Mouse (Mus musculus) Muller cell, postnatal 12 days (primary cell): ENCODE results near the gene Appbp2.

Source experiments
- DNase-seq: peaks from one replicate; pipeline ENCODE4 v3.0.0-alpha.2; 2015; ENCODE audit errors: inconsistent ontology term

Appbp2 gene

DNA sequence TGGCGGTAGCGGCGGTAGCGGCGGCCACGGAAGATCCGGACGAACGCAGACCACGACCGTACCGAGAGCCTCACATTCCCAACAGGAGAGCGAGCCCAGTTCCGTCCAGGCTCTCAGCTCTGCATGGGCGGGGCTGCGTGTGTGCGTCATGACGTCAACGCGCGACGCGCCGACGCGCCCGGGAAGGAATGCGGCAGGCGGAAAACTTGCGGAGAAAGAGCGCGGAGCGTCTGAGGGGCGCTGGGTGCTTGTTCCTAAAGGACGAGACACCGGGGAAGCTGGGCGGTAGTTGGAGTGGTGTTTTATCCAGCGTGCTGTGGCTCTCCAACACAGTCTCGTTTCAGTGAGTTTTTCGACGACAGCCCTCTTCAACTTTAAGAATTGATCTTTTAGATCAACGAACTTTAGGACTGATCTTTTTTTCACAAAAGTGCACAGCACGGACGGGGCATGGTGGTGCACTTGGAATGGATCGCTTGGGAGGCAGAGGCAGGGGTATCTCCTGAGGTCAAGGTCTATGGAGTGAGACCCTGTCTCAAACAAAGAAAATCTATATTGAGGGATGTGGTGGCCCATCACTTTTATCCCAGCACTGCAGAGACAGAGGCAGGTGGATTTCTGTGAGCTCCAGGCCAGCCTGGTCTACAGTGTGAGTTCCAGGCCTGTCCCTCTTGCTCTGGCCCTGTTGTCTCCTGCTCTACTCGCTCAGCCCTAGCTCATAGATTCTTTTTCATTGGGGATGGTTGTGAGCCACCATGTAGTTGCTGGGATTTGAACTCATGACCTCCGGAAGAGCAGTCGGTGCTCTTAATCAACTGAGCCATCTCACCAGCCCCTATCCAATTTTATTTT lies at the start of gene Appbp2:
TSS of gene Appbp2 (minus strand) at position 141 of the 852 bp plus-strand sequence.
- peak; percentile 95 for DNase-seq

DNA sequence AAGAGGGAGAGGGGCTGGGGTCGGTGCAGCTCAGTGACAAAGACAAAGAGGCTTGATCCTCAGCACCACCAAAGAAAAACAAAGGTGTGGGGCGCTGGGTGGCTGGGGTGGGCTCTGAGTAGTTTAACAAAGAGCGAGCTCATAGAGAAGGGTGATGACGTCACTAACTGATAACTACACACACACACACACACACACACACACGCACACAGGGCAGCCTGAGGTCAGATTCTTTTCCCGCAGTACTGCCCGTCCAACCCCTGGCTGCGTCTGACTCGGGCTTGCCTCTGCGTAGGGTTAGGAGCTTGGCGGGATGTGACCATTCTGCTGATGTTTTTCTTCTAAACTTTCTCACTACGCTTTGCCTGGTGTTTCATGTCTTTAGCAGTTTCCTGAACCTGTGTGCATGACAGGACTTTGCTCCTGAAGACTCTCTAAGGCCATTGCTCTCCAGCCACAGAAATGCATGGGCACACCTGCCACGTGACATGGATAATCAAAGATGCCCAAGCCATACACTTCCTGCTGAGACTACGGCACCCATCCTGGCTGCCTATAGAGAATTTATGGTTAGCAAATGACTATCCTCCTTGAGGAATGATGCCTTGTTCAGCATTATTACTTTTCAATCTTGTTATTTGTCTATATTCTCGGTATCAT lies 46.4 kb upstream of the Appbp2 start:
- DNase-seq = no peak

DNA sequence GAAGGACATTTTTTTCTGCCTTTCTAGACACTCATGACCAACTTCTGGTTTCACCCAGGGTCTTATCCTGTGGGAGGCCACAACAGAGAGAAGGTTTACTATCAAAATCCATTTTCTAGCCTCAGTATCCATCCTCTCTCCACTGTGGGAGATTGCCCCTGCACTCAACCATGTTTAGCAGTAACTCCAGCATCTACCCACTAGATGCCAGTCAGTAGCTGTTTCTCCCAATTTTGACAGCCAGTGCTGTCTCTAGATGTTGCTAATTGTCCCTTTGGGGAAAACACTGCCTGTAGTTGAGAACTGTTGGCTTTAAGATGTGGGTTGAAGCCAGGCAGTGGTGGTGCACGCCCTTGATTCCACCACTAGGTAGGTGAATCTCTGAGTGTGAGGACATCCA lies 43.2 kb upstream of the Appbp2 start:
- DNase-seq = no peak

DNA sequence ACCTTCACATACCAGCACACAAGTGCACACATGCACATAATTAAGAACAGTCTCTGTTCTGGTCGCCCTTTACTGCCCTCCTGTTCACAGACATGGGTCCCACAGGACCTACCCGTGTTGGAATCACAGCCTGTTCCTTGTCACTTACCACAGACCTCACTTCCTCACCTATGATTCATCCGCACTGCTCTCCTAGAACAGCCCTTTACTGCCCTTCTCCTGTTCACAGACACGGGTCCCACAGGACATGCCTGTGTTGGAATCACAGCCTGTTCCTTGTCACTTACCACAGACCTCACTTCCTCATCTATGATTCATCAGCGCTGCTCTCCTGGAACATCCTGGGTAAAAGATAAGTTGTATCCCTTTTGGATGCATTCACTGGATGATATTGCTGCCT lies 42.7 kb upstream of the Appbp2 start:
- no peak for DNase-seq

DNA sequence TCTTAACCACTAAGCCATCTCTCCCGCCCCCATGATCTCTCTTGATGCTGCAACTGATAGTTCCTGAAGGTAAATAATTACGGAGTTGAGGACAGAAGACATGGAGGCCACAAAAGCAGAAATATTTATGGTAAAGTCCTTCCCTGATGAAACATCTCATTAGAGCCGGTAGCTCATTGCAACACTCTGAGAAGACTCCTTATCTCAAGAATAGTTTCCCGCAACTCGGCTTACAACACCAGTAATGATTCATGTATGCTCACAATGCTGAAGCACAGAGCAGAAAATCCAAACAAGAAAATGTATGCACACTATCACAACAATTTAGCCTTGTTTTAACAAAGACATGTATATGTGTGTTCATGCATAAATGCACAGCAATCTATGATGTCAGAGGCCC lies 40.2 kb upstream of the Appbp2 start:
- DNase-seq = no peak

DNA sequence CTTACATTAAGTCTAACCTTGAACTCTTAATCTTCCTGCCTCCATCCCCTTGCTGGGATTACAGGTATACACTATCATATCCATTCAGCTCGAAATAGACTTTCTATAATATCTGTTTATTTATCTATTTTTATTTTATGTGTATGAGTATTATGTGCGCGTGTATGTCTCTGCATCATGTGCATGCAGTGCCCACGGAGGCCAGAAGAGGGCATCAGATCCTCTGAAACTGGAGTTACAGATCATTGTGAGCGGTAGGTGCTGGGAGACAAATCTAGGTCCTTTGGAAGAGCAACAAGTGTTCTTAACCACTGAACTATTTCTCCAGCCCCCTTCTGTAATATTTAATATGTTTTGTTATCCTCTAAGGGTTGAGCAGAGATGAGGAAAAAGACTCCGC lies 38.4 kb upstream of the Appbp2 start:
- no peak for DNase-seq

DNA sequence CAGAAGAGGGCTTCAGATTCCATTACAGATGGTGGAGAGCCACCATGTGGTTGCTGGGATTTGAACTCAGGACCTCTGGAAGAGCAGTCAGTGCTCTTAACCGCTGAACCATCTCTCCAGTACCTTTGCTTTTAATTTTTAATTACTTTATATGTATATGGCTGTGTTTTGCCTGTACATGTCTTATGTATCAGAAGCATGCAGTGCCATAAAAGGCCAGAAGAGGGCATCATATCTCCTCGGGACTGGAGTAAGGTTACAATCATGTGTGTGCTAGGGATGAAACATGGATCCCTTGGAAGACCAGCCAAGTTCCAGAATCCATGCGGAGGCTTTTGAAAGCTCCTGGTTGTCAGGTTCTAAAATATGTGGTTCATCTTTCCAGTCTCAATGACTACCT lies 35.7 kb upstream of the Appbp2 start:
- DNase-seq = no peak

DNA sequence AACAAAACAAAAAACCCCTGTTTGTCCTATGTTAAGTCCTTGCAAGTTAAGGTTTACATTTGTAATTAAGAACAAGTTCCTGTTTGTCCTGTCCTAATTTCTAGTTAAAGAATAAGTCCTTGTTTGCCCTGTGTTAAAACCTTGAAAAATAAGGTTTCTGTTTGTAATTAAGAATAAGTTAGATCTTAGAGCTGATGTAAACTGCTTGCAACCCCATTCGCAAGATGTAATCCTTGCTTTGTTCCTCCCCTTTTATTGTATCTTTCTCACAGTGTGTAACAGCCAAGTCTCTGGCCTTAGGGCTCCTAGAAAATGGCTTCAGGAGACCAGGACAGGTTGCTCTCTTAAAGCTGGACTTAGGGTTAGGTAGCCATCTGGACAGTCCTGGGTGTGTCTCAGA lies 32.5 kb upstream of the Appbp2 start:
- no peak for DNase-seq

DNA sequence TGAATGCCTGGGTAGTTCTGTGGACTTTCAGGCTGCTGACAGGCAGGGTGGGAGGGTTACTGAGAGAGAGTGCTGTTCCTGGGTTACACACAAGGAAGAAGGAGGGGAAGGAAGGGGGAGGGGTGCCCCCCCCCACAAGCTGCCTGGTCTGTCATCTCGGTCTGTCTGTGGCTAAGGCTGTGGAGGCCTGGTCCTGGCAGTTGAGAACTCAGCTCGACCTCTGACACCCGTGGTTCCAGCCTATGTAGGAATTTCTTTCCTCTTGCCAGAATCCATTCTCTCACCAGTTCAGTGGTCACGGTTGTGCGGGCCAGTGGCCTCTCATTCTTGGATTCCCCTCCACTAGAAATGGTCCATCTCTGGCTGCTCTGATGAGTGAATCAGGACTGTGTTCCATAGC lies 29.7 kb upstream of the Appbp2 start:
- DNase-seq = peak; percentile 98

DNA sequence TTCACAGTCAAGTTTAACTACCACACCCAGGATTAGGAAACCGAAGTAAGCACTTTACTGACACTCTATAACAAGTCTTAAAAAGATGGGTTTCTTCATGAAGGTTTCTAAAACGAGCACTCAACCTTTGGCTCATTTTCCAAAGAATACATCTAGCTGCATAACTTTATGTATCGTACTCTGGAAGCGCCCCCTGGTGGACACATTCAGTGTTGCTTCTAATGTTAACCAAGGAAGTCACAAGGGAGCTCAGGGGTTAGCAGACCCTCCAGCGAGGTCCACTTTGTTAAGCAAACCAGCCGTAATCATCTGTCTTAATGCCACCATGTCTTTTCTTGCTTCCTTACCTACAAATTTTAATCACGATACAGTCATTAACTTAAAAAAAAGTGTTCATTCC lies 26.3 kb upstream of the Appbp2 start:
- peak; percentile 48 for DNase-seq

DNA sequence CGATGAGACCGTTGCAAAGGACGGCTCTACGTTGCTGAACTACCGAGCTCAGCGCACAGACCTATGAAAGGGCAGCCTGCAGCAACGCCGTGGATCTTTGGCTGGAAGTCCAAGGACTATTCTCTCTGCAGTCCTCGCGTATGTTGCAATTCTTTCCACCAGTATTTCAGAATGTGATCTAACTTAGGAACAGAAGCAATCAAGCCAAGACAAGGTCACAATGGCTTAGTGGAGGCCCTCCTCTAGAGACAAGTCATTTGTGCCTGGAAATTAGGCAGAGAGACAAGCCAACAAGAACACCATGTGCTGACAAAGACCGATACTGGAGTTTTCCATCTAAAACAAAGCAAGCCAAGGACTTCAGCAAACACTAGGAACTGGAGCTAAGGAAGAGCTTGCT lies 24.0 kb upstream of the Appbp2 start:
- no peak for DNase-seq

DNA sequence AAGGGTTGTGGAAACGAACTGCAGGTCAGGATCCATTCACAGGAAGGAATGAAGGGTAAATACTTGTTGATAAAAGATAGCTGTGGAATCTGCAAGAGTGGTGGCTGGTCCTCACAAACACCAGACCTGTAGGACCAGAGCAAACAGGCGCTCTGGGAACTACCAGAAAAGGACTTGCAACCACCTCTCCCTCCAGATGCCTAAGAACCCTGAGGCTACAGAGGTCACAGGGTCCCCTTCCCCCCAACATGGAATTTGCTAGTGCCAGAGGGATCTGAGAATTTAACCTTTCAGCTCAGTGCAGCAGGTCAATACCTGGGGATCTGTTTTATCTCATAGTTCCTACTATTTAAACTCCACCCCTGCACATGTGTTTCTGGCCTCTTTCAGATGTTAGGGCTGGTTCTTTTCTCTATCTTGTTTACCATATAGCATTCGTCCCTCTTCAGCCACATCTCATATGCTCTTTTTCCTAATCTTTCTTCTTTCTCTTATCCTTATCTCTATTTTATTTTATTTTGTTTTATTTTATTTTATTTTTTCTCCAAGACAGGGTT lies 20.6 kb upstream of the Appbp2 start:
- DNase-seq = no peak

DNA sequence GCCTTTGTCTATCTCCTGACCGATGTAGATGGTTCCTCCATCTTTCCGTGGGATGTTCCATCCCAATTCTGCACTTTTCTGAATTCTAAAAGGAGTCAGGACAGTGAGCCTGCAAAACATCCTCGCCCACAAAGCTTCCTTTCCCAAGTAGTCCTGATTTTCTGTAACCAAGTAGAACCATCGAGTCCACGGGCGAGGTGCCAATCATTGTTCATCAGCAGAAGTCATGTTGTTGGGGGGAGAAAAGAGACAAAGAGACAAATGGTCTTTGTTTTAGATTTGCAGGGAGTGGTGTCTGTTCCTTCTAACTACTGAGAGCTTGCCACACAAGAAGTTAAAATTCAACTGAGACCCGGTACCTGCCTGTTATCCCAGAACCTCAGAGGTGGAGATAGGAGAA lies 18.7 kb upstream of the Appbp2 start:
- no peak for DNase-seq

DNA sequence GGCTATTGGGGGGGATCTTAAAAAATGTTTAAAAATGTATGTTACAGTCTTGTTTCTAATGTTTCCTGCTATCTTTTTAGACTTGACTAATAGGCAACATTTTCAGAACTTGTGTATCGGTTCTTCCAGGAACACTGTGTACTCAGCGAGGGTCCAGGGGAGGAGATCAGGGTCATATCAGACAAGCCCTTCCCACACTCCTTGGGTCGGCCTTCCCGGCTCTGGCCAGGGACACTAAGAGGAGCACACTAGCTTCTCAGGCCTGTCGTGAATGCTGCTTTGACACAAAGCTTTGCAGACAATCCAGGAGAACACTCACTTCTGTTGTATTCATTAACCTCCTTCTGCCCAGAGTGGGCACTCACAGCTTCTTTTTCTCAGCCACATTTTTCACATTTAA lies 18.1 kb upstream of the Appbp2 start:
- no peak for DNase-seq

DNA sequence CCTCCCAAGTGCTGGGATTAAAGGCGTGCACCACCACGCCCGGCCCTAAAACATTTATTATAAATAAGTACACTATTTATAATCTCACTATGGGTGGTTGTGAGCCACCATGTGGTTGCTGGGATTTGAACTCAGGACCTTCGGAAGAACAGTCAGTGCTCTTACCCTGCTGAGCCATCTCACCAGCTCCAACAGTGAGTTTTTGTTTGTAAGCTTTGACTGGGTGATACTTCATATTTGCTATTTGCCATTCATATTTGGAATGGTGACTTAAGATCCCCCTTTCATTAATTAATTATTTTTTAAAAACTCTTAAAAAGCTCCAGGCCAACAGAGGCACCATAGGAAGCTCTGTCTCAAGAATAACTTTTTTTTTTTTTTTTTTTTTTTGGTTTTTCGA lies 17.0 kb upstream of the Appbp2 start:
- DNase-seq = no peak

DNA sequence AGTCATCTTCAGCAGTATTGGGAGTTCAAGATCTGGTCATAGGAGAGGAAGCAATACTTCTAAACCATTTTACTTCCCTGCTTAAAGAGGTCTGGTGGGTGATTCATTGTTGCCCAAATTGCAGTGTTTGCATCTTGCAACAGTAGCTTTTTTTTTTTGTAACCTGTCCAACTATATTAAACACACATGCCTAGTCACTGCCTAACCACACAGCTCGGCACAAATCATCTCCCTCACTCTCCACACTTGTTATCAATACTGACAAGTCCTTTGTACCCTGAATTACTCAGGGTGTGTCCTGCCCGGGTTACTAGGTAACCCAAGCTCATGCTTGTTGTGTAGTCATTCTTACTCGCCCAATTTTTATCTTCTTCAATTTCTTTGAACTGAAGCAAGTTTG lies 15.5 kb upstream of the Appbp2 start:
- peak; percentile 71 for DNase-seq

DNA sequence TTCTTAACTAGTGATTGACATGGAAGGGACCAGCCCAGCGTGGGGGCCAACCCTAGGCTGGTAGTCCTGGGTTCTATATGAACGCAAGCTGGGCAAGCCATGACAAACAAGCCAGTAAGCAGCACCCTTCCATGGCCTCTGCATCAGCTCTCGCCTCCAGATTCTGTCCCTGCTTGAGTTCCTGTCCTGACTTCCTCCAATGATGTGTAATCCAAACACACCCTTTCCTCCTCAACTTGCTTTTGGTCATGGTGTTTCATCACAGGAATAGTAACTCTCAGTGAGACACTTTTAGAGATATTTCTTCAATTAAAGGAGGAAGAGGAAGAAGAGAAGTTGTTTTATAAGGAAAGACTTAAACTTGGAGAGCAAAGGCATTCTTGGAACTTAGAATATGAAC lies 14.4 kb upstream of the Appbp2 start:
- no peak for DNase-seq

DNA sequence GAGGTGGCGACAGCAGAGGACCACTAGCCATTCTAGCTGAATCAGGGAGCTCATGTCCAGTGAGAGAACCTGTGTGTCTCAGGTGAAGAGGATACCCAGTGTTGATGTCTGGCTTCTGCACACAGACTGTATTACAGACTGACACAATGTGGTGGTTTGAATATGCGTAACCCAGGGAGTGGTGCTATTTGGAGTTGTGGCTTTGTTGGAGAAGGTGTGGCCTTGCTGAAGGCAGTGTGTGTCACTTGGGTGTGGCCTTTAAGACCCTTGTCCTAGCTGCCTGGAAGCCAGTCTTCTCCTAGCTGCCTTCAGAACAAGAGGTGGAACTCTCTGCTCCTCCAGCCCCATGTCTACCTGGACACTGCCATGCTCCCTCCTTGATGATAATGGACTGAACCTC lies 13.2 kb upstream of the Appbp2 start:
- no peak for DNase-seq

DNA sequence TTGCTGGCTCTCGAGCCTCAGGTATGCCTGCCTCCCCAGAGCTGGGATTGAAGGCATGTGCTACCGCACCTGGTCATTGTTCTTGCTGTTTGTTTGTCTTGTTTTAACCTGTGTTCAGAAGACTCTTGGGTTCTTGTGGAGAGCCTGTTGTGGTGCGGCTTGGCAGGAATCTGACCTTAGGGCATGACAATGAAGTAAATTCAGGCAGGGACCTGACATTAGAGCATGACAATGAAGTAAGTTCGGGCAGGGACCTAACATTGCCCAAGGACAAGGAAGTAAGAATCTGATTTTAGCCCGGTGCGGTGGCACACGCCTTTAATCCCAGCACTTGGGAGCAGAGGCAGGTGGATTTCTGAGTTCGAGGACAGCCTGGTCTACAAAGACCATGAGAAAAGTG lies 6.3 kb upstream of the Appbp2 start:
- DNase-seq = no peak

DNA sequence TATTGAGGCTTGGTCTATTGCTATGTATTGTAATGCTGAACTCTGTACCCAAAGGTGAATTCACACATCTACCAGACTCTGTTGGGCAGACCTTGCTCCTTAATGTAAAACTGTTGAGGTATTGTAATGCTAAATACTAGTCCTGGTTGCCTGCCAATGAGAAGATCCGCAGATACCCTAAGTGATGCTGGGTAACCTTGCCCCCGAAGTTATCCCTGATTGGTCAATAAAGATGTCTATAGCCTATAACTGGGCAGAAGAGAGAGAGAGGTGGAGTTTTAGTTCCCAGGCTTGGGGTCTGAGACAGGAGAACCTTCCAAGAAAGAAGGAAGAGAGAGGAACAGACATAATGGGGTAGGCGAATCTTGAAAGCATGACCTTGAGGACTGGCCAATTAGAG lies 5.3 kb upstream of the Appbp2 start:
- no peak for DNase-seq

DNA sequence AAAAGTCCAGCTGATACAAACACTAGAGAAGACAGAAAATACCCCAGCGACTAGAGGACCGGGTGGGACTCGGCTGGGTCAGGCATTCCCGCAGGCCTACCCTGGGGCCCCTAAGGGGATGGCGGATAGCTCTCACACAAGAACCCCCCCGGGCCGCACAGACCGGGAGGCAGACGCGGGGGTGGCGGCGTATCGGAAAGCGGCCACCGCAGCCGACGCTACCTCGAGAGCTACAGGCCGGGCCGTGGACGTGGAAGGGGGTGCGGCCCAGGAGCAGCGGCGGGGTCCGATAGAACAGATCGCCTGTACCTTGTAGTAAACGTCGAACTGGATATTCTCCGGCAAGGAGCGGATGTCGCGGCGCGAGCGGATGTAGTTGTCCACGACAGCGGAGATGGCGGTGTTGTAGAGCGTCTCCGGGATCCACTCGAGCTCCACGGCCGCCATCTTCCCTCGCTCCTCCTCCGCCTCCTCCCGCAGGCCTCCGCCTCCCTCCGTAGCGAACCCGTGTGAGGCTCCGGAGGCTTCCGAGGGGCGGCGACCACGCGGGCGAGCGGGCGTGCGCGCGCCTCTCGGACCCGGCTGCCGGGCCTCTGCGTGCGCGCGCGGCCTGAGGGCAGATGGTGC lies 454 bp downstream of the Appbp2 start:
- DNase-seq = peak; percentile 93

DNA sequence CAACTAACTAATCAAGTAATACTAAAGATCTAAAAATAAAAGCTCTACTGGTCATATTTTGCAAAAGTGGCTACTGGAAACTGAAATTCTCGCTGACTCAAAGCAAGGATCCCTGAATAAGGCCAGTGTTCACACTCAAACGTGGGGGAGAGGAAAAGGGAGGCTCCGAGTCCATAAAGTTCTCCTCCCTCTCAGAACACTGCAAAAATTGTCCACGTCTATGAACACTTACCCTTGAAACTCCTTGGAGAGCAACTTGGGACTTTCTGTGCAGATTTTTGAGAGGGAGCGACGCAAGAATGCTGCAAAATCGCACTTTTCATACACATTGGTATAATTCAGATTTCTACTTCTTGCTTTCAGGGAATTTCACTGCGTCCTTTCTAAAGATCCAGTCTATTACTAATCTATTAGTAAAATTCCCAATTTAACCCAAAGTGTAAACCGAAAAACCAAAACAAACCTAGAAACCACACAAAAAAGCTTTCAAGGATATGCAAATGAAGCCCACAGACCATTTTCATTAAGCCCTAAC lies 1.2 kb downstream of the Appbp2 start:
- DNase-seq = peak; percentile 46
